Mouse (Mus musculus) layer of hippocampus, adult 2 months (tissue): Measurements from ENCODE around the gene Syce2. TPM values are rescaled to one million over a fixed set of nuclear protein-coding genes. Genes with fewer than 3 reads are reported as not detected.
"Not testable (repeated sequence)": the region's sequence is repeated elsewhere in the genome, so short reads cannot be mapped to it uniquely, and the experiment has no call there.

Experiments used
- DNase-seq, 2 experiments: peaks; one replicate each; pipeline ENCODE4 v3.0.0; 2022; ENCODE audit warnings: low spot score in 2 of 2
- H3K27ac ChIP-seq: fragments of 200-600 bp; 2 replicates; pipeline ENCODE4 v1.8.1; 2022
- H3K4me3 ChIP-seq: fragments of 200-600 bp; 2 replicates; pipeline ENCODE4 v1.8.1; 2022; ENCODE audit warnings: mild to moderate bottlenecking
- CTCF ChIP-seq: fragments of 200-600 bp; conservative IDR thresholded peaks from 2 replicates; pipeline ENCODE4 v1.8.1; 2022; ENCODE audit warnings: antibody characterized with exemption, mild to moderate bottlenecking, moderate library complexity
- total RNA-seq, 2 experiments: library from RNA; stranded (reverse); gene quantifications; 2 replicates each; pipeline ENCODE4 v1.2.3; 2021

Gene Syce2
- total RNA-seq, 2 experiments from 2014 or later: 17.6 to 19.8 TPM

DNA sequence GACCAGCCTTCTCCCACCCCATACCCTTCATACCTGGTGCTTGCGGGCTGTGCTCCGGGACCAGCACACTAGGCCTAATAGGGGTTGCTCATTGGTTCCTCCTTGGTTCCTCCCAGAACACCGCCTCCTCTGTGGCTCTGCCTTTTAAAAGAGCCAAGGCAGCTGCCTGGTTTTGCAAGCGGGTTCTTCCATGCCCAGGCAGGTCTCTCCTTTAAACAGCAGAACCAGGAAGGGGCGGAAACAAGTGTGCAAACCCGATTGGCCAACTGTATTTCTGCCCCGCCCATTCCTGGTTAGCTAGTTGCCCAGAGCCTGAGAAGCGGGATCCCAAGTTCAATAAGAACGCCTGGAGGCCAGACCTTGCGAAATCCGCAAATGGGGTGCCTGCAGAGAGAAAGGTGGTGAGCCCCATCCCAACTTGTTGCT is 21.8 kb downstream of the Syce2 start, which contains the start of gene Gcdh:
Gene Gcdh (minus strand): TSS at position 213 of the 426 bp plus-strand sequence.
- H3K27ac ChIP-seq: peak within 1 kb of the TSS; percentile 69
- peak; percentile 90 to 97 for DNase-seq
- 0 out of 2 replicates have a peak, but pooled peaks have one; percentile 2 for TF ChIP-seq CTCF
- peak within 1 kb of the TSS; percentile 73 for H3K4me3 ChIP-seq

DNA sequence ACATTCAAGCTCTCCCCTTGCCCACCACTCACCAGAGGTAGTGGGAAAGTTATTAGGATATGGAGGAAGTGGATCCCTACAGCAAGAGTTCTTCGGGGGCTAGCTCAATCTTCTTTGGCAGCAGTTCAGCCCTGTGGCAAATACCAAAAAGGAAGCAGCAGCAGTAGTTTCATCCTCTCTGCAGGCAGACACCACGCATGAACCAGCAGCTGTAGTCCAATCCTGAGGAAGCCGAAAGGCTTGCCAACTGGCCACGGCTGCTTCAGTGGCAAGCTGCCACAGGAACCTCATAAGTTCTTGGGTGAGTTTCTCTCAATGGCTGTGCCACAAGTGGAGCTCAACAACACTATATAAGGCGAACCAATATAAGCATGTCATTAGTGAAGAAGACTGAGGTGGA is 24.1 kb downstream of the Syce2 start:
- no peak for DNase-seq
- Histone ChIP-seq H3K27ac (no peak overlapping the region), H3K4me3 (no peak overlapping the region)
- no peak for TF ChIP-seq CTCF

DNA sequence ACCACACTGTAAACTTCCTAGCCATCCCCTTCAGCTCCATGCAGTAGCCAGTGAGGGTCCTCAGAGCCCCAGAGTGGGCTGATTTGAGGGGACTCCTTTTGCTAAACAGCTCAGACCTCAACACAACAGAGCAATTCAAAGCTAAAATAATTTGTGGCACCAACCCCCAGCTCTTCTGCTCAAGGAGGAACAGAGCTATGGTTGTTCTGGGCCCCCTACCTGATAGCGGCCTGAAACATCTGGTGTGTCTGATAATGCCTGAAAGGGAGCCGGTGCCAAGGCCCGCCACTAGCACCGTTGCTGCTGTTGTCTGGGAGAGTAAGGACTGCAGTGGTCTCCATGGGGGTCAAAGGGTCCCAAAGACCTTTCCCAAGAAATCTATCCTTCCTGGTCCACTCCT is 29.2 kb downstream of the Syce2 start:
- no peak for TF ChIP-seq CTCF

DNA sequence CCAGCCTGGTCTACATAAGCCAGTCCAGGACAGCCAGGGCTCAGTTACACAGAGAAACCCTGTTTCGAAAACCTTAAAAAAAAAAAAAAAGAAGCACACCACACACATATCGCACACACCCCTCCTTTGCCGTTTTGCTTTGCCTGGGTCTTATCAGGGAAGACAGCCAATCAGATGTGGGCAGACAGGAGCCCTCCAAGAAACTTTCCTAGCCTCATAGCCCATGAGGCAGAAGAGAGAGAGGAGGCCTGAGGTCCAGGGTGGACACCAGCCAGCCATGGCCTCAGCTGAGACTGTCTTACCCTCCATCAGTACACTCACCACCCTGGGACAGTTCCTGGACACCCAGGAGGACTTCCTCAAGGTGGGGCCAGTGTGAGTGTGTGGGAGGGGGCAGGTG is 29.8 kb downstream of the Syce2 start, which contains the start of gene Klf1:
Gene Klf1 (plus strand): TSS at position 177 of the 400 bp plus-strand sequence.
- Histone ChIP-seq H3K4me3 (peak within 1 kb of the TSS; percentile 64), H3K27ac (peak within 1 kb of the TSS; percentile 69)
- no peak for TF ChIP-seq CTCF
- DNase-seq: no peak

More for the DNA sequence above, 29.2 kb downstream of the Syce2 start:
- Histone ChIP-seq H3K27ac (no peak overlapping the region), H3K4me3 (no peak overlapping the region)
- DNase-seq: no peak

DNA sequence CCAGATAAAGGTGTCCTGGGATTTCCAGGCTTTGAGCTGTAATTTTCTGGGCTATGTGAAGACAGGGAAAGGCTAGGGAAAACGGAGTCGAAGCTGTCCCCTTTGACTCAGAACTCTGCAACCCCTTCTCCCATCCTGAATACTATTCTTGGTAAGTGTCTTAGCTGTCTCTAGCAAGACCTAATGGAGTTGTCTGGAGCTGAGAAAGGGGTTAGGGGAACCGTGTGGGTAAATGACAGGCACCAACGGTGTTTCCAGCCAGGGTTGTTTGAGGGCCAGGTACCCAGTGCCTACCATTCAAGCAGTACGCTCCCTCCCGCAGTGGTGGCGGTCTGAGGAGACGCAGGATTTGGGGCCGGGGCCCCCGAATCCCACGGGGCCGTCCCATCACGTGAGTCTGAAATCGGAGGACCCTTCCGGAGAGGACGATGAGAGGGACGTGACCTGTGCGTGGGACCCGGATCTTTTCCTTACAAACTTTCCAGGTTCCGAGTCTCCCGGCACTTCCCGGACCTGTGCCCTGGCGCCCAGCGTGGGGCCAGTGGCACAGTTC is 30.5 kb downstream of the Syce2 start:
- Histone ChIP-seq H3K4me3 (peak overlapping the region; percentile 64), H3K27ac (peak overlapping the region; percentile 69)
- no peak for DNase-seq
- no peak for TF ChIP-seq CTCF

DNA sequence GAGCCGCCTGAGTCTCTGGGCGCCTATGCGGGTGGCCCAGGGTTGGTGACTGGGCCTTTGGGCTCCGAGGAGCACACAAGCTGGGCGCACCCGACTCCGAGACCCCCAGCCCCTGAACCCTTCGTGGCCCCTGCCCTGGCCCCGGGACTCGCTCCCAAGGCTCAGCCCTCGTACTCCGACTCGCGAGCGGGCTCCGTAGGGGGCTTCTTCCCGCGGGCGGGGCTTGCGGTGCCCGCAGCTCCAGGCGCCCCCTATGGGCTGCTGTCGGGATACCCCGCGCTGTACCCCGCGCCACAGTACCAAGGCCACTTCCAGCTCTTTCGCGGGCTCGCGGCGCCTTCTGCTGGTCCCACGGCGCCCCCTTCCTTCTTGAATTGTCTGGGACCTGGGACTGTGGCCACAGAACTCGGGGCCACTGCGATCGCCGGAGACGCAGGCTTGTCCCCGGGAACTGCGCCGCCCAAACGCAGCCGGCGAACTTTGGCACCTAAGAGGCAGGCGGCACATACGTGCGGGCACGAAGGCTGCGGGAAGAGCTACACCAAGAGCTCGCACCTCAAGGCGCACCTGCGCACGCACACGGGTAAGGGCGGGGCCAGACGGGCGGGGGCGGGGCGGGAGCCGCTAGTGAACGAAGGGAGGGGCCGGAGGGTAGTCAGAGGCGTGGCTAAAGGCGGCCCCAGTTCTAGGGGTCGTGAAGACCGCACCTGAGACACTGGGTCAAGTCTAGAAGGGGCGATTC is 31.2 kb downstream of the Syce2 start:
- DNase-seq: peak; percentile 90 to 95
- peak overlapping the region; percentile 64 for H3K4me3 ChIP-seq
- peak overlapping the region; percentile 69 for H3K27ac ChIP-seq
- peak; percentile 99 for TF ChIP-seq CTCF

DNA sequence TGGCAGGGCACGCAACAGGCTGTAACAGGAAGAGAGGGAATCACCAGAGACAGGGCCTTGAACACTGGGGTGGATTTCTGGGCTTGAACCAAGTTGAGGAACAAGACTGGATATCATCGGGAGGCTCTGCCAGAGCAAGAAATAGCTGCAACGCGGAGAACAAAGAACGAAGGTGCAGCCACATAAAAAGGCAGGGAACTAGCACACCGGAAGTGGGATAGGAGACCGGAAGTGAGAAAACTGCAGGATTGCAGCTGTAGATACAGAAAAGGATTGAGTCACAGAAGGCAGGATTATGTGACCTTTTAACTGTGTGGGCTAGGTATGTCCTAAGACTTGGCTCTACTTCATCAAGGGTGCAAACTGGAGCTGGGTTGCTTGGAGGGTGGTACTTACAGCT is 32.4 kb downstream of the Syce2 start:
- no peak overlapping the region for H3K4me3 ChIP-seq
- no peak for DNase-seq
- H3K27ac ChIP-seq: no peak overlapping the region
- TF ChIP-seq CTCF: no peak

DNA sequence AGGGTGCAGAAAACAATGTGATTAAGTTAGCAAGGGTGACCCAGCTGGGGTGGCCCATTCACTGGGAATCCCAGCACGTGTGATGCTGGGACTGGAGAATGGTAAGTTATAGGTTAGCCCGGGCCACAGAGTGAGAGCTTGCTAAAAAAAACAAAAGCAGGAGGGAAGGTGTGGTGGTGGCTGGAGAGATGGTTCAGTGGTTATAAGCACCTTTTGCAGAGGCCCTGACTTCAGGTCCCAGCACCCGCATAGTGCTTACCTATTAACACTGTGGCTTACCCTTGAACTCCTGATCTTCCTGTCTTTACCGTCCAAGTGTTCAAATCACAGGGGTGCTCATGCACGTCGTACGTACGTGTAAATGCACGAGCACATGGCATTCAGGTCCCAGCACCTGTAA is 35.1 kb downstream of the Syce2 start:
- H3K4me3 ChIP-seq: no peak overlapping the region
- H3K27ac ChIP-seq: no peak overlapping the region
- DNase-seq: no peak
- TF ChIP-seq CTCF: no peak

DNA sequence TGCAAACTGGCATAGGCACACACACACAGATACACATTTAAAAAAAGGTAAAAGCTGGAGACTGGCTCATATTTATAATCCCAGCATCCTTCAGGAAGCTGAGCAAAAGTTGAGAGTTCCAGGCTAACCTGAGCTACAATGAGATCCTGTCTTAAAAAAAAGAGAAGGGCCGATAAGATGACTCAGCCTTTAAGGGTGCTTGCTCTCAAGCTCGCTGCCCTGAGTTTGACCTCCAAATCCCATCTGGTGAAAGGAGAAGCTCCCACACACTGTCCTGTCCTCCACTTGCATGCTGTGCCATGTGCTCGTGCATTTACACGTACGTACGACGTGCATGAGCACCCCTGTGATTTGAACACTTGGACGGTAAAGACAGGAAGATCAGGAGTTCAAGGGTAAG is 35.6 kb downstream of the Syce2 start:
- Histone ChIP-seq H3K4me3 (no peak overlapping the region), H3K27ac (no peak overlapping the region)
- no peak for DNase-seq
- no peak for TF ChIP-seq CTCF

DNA sequence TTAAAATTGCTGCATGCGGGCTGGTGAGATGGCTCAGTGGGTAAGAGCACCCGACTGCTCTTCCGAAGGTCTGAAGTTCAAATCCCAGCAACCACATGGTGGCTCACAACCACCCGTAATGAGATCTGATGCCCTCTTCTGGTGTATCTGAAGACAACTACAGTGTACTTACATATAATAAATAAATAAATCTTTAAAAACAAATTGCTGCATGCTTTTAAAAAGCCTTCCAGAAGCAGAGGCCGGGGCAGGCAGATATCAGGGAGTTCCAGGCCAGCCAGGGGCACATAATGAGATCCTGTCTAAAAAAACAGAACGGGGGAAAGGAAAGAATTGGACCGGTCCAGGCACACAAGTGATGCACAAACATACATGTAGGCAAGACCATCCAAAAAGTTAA is 36.1 kb downstream of the Syce2 start:
- TF ChIP-seq CTCF: peak; percentile 53
- peak overlapping the region; percentile 66; the same call in 1 of the 2 replicates for H3K27ac ChIP-seq
- DNase-seq: not testable (repeated sequence)
- H3K4me3 ChIP-seq: peak overlapping the region; percentile 57

DNA sequence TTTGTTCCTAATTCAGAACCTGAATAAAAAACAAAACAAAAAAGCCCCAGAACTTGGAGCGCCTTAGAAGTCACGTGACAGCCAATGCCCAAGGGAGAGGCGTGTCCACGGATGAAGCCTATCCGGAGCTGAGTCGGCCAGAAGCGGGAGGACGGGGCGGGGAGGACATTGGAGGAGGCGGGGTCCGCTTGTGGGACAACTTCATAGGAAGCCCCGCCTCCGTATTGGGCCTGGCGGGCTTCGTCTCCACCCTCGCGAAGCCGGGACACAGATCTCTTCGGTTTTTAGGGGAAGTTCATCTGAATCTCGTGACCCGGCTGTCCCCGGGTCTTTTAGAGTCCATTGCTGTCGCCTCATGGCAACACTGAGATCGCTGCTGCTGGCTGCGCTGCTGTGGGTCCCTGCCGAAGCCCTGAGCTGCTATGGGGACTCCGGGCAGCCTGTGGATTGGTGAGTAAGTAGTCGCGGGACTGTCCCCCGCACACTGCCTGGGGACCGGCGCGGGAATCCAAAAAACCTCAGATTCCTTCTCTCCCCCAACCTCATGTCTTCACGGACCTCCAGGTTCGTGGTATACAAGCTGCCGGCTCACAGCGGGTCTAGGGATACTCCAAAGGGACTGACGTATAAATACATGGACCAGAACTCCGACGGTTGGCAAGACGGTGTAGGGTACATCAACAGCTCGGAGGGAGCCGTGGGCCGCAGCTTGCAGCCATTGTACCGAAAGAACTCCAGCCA is 36.7 kb downstream of the Syce2 start, which contains the start of gene Dnase2a:
Gene Dnase2a (plus strand): TSS at position 140 of the 741 bp plus-strand sequence.
- peak; percentile 70 to 89 for DNase-seq
- TF ChIP-seq CTCF: no peak
- H3K4me3 ChIP-seq: peak within 1 kb of the TSS; percentile 57
- H3K27ac ChIP-seq: peak within 1 kb of the TSS; percentile 68

DNA sequence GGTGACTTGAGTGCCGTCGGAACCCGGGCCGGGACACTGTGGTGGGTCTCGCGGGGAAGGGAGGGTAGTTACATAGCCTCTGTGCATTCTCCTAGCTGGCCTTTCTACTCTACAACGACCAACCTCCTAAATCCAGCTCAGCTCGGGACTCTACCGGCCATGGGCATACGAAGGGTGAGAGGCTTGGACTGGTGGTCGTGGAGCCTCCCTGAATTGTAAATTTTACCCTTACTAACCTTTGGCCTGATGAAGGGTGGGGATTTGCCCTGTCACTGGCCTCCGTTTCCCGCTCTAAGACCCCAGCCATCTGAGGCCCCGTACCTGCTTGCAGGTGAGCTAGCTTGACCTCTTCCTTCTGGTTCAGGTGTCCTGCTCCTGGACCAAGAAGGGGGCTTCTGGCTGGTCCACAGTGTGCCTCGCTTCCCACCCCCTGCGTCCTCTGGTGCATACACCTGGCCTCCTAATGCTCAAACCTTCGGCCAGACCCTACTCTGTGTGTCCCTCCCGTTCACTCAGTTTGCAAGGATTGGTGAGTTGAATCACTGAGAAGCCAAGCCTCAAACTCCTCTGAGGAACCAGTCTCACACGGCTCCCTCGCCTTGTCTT is 37.4 kb downstream of the Syce2 start:
- DNase-seq: no peak
- Histone ChIP-seq H3K27ac (no peak overlapping the region), H3K4me3 (peak overlapping the region; percentile 57)
- no peak for TF ChIP-seq CTCF

DNA sequence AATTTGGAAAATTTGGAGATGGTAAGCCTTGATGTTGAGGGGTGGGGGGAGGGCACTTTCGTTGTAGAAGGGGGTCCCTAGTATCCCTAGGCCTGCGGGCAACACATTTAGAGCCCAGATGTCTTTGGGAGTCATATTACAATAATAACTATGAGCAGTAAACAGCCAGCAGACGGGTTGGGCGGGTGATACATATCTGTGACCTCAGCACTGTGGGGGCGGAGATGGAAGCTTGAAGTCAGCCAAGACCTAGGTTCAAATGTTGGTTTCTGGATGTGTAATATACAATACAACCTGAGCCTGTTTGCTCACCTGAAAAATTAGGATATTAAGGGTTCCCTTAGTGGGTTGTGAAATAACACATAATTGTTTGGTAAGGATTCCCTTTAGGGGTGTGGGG is 38.0 kb downstream of the Syce2 start:
- Histone ChIP-seq H3K27ac (no peak overlapping the region), H3K4me3 (no peak overlapping the region)
- no peak for DNase-seq
- TF ChIP-seq CTCF: no peak
